Mouse (Mus musculus): Measurements from ENCODE around the gene Olfr391-ps. TPM values are rescaled to one million over a fixed set of nuclear protein-coding genes. Genes with fewer than 3 reads are reported as not detected.

The Olfr391-ps gene
- not detected in 2 replicates for polyA plus RNA-seq (2015; fragmentation: Nextera tagmentation; extraction: Ambion mirVana)

- no peak for ATAC-seq
- no peak within 1 kb of the TSS for H3K4me3 ChIP-seq (ENCODE audit: low read length)
- no peak within 1 kb of the TSS for H3K9ac ChIP-seq (ENCODE audit: low read depth, low read length)
- H3K4me1 ChIP-seq (ENCODE audit: control insufficient read depth, insufficient read depth, low read depth, low read length), result no peaks in the 10 kb centered on the region
- peaks cover 4% of the 10 kb centered on the region; the same call in 1 of the 2 replicates for H3K9me3 ChIP-seq (ENCODE audit: control insufficient read depth, low read length)
- no peak within 1 kb of the TSS for H3K27ac ChIP-seq (ENCODE audit: low read depth, low read length)
- no peaks in the 10 kb centered on the region for H3K36me3 ChIP-seq (ENCODE audit: control insufficient read depth, insufficient read depth, low read length)
- no peaks in the 10 kb centered on the region for H3K27me3 ChIP-seq (replicated peaks; ENCODE audit: control insufficient read depth, insufficient read depth, low read length)
- no peak within 1 kb of the TSS for H3K4me2 ChIP-seq (ENCODE audit: low read length)
- 32% methylated on average over 1 of the region's 1 CpGs for WGBS
Measured at GRCm38 (mm10) chr11:73802952-73803351, at the start of gene Olfr391-ps. TSS of gene Olfr391-ps (minus strand) at chr11:73803052.

GRCm38 (mm10) chr11:73851354-73851753, 48.5 kb upstream of the Olfr391-ps start, which contains the start of gene Olfr393:
TSS of gene Olfr393 (minus strand) at chr11:73851454.
- no peak within 1 kb of the TSS for H3K4me3 ChIP-seq (ENCODE audit: low read length)
- H3K36me3 ChIP-seq (ENCODE audit: control insufficient read depth, insufficient read depth, low read length), result no peaks in the 10 kb centered on the region
- H3K27me3 ChIP-seq (replicated peaks; ENCODE audit: control insufficient read depth, insufficient read depth, low read length), result no peaks in the 10 kb centered on the region
- H3K9ac ChIP-seq (ENCODE audit: low read depth, low read length), result no peak within 1 kb of the TSS
- H3K27ac ChIP-seq (ENCODE audit: low read depth, low read length), result no peak within 1 kb of the TSS
- ATAC-seq, result no peak
- no peaks in the 10 kb centered on the region for H3K4me1 ChIP-seq (ENCODE audit: control insufficient read depth, insufficient read depth, low read depth, low read length)
- no peak within 1 kb of the TSS for H3K4me2 ChIP-seq (ENCODE audit: low read length)
- 0 out of 2 replicates have a peak, but pooled peaks cover 3% of the 10 kb centered on the region for H3K9me3 ChIP-seq (ENCODE audit: control insufficient read depth, low read length)

- no peaks in the 10 kb centered on the region for H3K27me3 ChIP-seq (replicated peaks; ENCODE audit: control insufficient read depth, insufficient read depth, low read length)
- no peak within 1 kb of the TSS for H3K4me3 ChIP-seq (ENCODE audit: low read length)
- no peaks in the 10 kb centered on the region for H3K36me3 ChIP-seq (ENCODE audit: control insufficient read depth, insufficient read depth, low read length)
- peaks cover 3% of the 10 kb centered on the region; the same call in 1 of the 2 replicates for H3K9me3 ChIP-seq (ENCODE audit: control insufficient read depth, low read length)
- WGBS, result 97% methylated on average over 1 of the region's 1 CpGs
- no peak for ATAC-seq
- no peak within 1 kb of the TSS for H3K9ac ChIP-seq (ENCODE audit: low read depth, low read length)
- no peaks in the 10 kb centered on the region for H3K4me1 ChIP-seq (ENCODE audit: control insufficient read depth, insufficient read depth, low read depth, low read length)
- no peak within 1 kb of the TSS for H3K4me2 ChIP-seq (ENCODE audit: low read length)
- no peak within 1 kb of the TSS for H3K27ac ChIP-seq (ENCODE audit: low read depth, low read length)
Measured at GRCm38 (mm10) chr11:73816949-73817348, 14.1 kb upstream of the Olfr391-ps start, which contains the start of gene Olfr392. TSS of gene Olfr392 (minus strand) at chr11:73817049.

- ATAC-seq, result no peak
- H3K36me3 ChIP-seq (ENCODE audit: control insufficient read depth, insufficient read depth, low read length), result no peaks in the 10 kb centered on the region
- no peaks in the 10 kb centered on the region; the same call in 1 of the 2 replicates for H3K9me3 ChIP-seq (ENCODE audit: control insufficient read depth, low read length)
- H3K4me2 ChIP-seq (ENCODE audit: low read length), result no peak within 1 kb of the TSS
- H3K27ac ChIP-seq (ENCODE audit: low read depth, low read length), result no peak within 1 kb of the TSS
- no peaks in the 10 kb centered on the region for H3K4me1 ChIP-seq (ENCODE audit: control insufficient read depth, insufficient read depth, low read depth, low read length)
- H3K4me3 ChIP-seq (ENCODE audit: low read length), result no peak within 1 kb of the TSS
- H3K27me3 ChIP-seq (replicated peaks; ENCODE audit: control insufficient read depth, insufficient read depth, low read length), result no peaks in the 10 kb centered on the region
- WGBS, result 73% methylated on average over 1 of the region's 1 CpGs
- no peak within 1 kb of the TSS for H3K9ac ChIP-seq (ENCODE audit: low read depth, low read length)
Measured at GRCm38 (mm10) chr11:73782664-73783063, 20.2 kb downstream of the Olfr391-ps start, which contains the start of gene Olfr390. TSS of gene Olfr390 (plus strand) at chr11:73782964.

GRCm38 (mm10) chr11:73780613-73781012, 22.2 kb downstream of the Olfr391-ps start, which contains the start of gene Olfr389:
TSS of gene Olfr389 (minus strand) at chr11:73780713.
- WGBS, result 93% methylated on average over 1 of the region's 1 CpGs
- ATAC-seq, result no peak

GRCm38 (mm10) chr11:73759115-73759514, 43.7 kb downstream of the Olfr391-ps start:
- peaks cover 6% of the 10 kb centered on the region; the same call in 1 of the 2 replicates for H3K9me3 ChIP-seq (ENCODE audit: control insufficient read depth, low read length)
- H3K9ac ChIP-seq (ENCODE audit: low read depth, low read length), result no peak overlapping the region
- no peaks in the 10 kb centered on the region for H3K36me3 ChIP-seq (ENCODE audit: control insufficient read depth, insufficient read depth, low read length)
- ATAC-seq, result no peak
- no peak overlapping the region for H3K4me3 ChIP-seq (ENCODE audit: low read length)
- H3K27ac ChIP-seq (ENCODE audit: low read depth, low read length), result no peak overlapping the region
- no peaks in the 10 kb centered on the region for H3K27me3 ChIP-seq (replicated peaks; ENCODE audit: control insufficient read depth, insufficient read depth, low read length)
- H3K4me1 ChIP-seq (ENCODE audit: control insufficient read depth, insufficient read depth, low read depth, low read length), result no peaks in the 10 kb centered on the region
- no peak overlapping the region for H3K4me2 ChIP-seq (ENCODE audit: low read length)

More at GRCm38 (mm10) chr11:73780613-73781012, 22.2 kb downstream of the Olfr391-ps start, which contains the start of gene Olfr389:
- Histone ChIP-seq H3K27me3 (replicated peaks; ENCODE audit: control insufficient read depth, insufficient read depth, low read length) (no peaks in the 10 kb centered on the region), H3K9ac (ENCODE audit: low read depth, low read length) (no peak within 1 kb of the TSS), H3K4me2 (ENCODE audit: low read length) (no peak within 1 kb of the TSS), H3K4me1 (ENCODE audit: control insufficient read depth, insufficient read depth, low read depth, low read length) (no peaks in the 10 kb centered on the region), H3K36me3 (ENCODE audit: control insufficient read depth, insufficient read depth, low read length) (no peaks in the 10 kb centered on the region), H3K9me3 (ENCODE audit: control insufficient read depth, low read length) (no peaks in the 10 kb centered on the region), H3K4me3 (ENCODE audit: low read length) (no peak within 1 kb of the TSS), H3K27ac (ENCODE audit: low read depth, low read length) (no peak within 1 kb of the TSS)

Other genes starting within 250 kb of the Olfr391-ps start
- gene Olfr385, start 210.0 kb downstream of the Olfr391-ps start, polyA plus RNA-seq (2015; fragmentation: Nextera tagmentation; extraction: Ambion mirVana), result not detected in 2 replicates
- not detected in 2 replicates for gene Olfr384, start 204.5 kb downstream of the Olfr391-ps start, polyA plus RNA-seq (2015; fragmentation: Nextera tagmentation; extraction: Ambion mirVana)
- not detected in 2 replicates for gene Zfp735, start 114.3 kb downstream of the Olfr391-ps start, polyA plus RNA-seq (2015; fragmentation: Nextera tagmentation; extraction: Ambion mirVana)
- gene Olfr389, start 22.3 kb downstream of the Olfr391-ps start, polyA plus RNA-seq (2015; fragmentation: Nextera tagmentation; extraction: Ambion mirVana), result not detected in 2 replicates
- gene Olfr390, start 20.1 kb downstream of the Olfr391-ps start, polyA plus RNA-seq (2015; fragmentation: Nextera tagmentation; extraction: Ambion mirVana), result not detected in 2 replicates
- gene Olfr392, start 14.0 kb upstream of the Olfr391-ps start, polyA plus RNA-seq (2015; fragmentation: Nextera tagmentation; extraction: Ambion mirVana), result not detected in 2 replicates
- gene Olfr393, start 48.4 kb upstream of the Olfr391-ps start, polyA plus RNA-seq (2015; fragmentation: Nextera tagmentation; extraction: Ambion mirVana), result not detected in 2 replicates
- gene Olfr394, start 87.7 kb upstream of the Olfr391-ps start, polyA plus RNA-seq (2015; fragmentation: Nextera tagmentation; extraction: Ambion mirVana), result not detected in 2 replicates
- gene Olfr395, start 106.2 kb upstream of the Olfr391-ps start, polyA plus RNA-seq (2015; fragmentation: Nextera tagmentation; extraction: Ambion mirVana), result not detected in 2 replicates
- gene Olfr23, start 133.6 kb upstream of the Olfr391-ps start, polyA plus RNA-seq (2015; fragmentation: Nextera tagmentation; extraction: Ambion mirVana), result not detected in 2 replicates
- not detected in 2 replicates for gene Olfr397, start 157.8 kb upstream of the Olfr391-ps start, polyA plus RNA-seq (2015; fragmentation: Nextera tagmentation; extraction: Ambion mirVana)
- not detected in 2 replicates for gene Olfr398, start 187.4 kb upstream of the Olfr391-ps start, polyA plus RNA-seq (2015; fragmentation: Nextera tagmentation; extraction: Ambion mirVana)

Data from hindbrain, embryonic 16.5 days (tissue).